Mouse (Mus musculus): ENCODE measurements at regions not wholly inside any gene's neighbourhood (a gene's known extent, or its start where the extent isn't known, plus 50 kb on each side); places are given as distances from the start of the nearest gene placed in this dataset.

- TF ChIP-seq CTCF (IDR thresholded peaks at IDR 0.05; ENCODE audit: extremely low read depth, insufficient read length, insufficient replicate concordance, low read depth, low read length): no peak
- no peak for TF ChIP-seq POLR2A (IDR thresholded peaks at IDR 0.05; ENCODE audit: low read depth, low read length)
Measured at GRCm38 (mm10) chr11:22638700-22639099, 126.8 kb downstream of the Tmem17 start.
